ENCODE assay signal across 13 mouse cellular contexts in the genomic region with DNA sequence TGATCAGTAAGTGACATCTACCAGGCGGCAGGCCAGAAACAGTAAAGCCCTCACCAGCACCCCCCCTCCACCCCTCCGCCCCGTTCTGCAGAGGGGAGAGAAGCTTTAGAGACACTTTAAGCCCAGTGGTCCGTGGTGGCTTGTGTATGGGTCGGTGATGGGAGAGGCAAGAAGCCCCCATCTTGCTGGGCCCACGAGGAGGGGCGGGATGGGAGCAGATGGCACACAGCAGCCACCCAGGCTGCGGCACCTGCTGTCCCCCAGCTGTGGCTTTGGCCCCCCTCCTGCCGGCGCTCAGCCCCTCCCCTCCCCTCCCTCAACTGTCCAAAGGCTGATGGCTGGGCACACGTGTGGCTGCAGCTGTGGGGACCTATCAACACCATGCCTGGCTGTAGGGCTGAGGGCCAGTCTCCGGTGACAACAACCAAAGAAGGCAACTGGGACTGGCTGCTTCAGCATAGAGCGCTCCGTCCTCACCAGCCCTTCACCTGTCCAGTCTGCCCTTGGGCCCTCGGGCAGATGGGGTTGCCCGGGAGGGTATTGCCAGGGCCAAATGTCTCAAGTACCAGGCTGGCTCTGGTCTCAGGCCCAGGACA. TPM values are rescaled to one million over a fixed set of nuclear protein-coding genes. Genes with fewer than 3 reads are reported as not detected.
A peak's percentile ranks its signal among the peaks of the same experiment; 100 is the strongest.
DNase-seq lines count a peak whose midpoint lies in the region; ATAC-seq and TF ChIP-seq lines count a peak whose summit lies in the region.
"Had no signal": no experiment of that assay in that cellular context is flagged by ENCODE, and none has a peak within 500 bp of the region (broad histone marks: within the 10 kb centered on the region; RNA-seq: fewer than 3 reads in every experiment).

No protein-coding gene starts in this region.

- peak; percentile 54 for DNase-seq in liver, postnatal 0 days
- no peak for DNase-seq in liver, embryonic 11.5 days (ENCODE audit: low spot score)
- DNase-seq in gastrocnemius, adult 18-20 months (ENCODE audit: low spot score), result peak; percentile 88
- DNase-seq in hindbrain, embryonic 14.5 days (ENCODE audit: low spot score), result no peak
- DNase-seq in ovary, postnatal 14 days (ENCODE audit: low spot score), result no peak
- DNase-seq in left cerebral cortex, adult 2 months (ENCODE audit: extremely low spot score in 1 of 2, low spot score in 2 of 2), result no peak
- DNase-seq in layer of hippocampus, adult 18-20 months (ENCODE audit: low spot score in 2 of 2), result no peak
- DNase-seq: kidney, postnatal 10 days had no signal

- TF ChIP-seq EP300 in liver, postnatal 0 days (IDR thresholded peaks at IDR 0.05; ENCODE audit: low read depth), result no peak

- no peaks in the 10 kb centered on the region for H3K9me3 ChIP-seq in liver, postnatal 0 days (ENCODE audit: low read length)
- H3K9me3 ChIP-seq in liver, embryonic 11.5 days (ENCODE audit: control insufficient read depth, low read length), result no peaks in the 10 kb centered on the region
- no peaks in the 10 kb centered on the region for H3K9me3 ChIP-seq in hindbrain, embryonic 14.5 days (ENCODE audit: control insufficient read depth, low read length)
- H3K9me3 ChIP-seq in neural tube, embryonic 13.5 days, result no peaks in the 10 kb centered on the region
- H3K9me3 ChIP-seq: liver, embryonic 12.5 days; megakaryocyte, embryonic 14.5 days had no signal

- 76% methylated on average over 15 of the region's 16 CpGs for WGBS in liver, postnatal 0 days (ENCODE audit: insufficient replicate concordance)
- 83% methylated on average over 16 of the region's 16 CpGs for WGBS in liver, embryonic 11.5 days
- WGBS in hindbrain, embryonic 14.5 days, result 47% methylated on average over 15 of the region's 16 CpGs
- 53% methylated on average over 16 of the region's 16 CpGs for whole genome bisulfite sequencing in neural tube, embryonic 13.5 days

- H3K4me2 ChIP-seq in liver, postnatal 0 days (ENCODE audit: low read depth, low read length), result no peak overlapping the region
- no peak overlapping the region for H3K4me2 ChIP-seq in liver, embryonic 11.5 days
- no peak overlapping the region for H3K4me2 ChIP-seq in hindbrain, embryonic 14.5 days (replicated peaks)
- no peak overlapping the region for H3K4me2 ChIP-seq in neural tube, embryonic 13.5 days
- H3K4me2 ChIP-seq: liver, embryonic 12.5 days had no signal

- ATAC-seq in liver, postnatal 0 days, result peak; percentile 24; the same call in 1 of the 2 replicates
- ATAC-seq in liver, embryonic 11.5 days (replicated peaks; ENCODE audit: low FRiP score), result no peak
- ATAC-seq in hindbrain, embryonic 14.5 days (ENCODE audit: low FRiP score), result 0 out of 2 replicates have a peak, but pooled peaks have one; percentile 31
- peak; percentile 50 for ATAC-seq in neural tube, embryonic 13.5 days (ENCODE audit: low read depth)
- ATAC-seq: liver, embryonic 12.5 days had no signal

- intact Hi-C loops in left cerebral cortex, adult 2 months (cut with DNase I), result no loop called here

- H3K4me3 ChIP-seq in liver, postnatal 0 days (ENCODE audit: low read depth, low read length), result no peak overlapping the region
- H3K4me3 ChIP-seq in liver, embryonic 11.5 days (ENCODE audit: low read depth, low read length), result no peak overlapping the region
- no peak overlapping the region for H3K4me3 ChIP-seq in hindbrain, embryonic 14.5 days (replicated peaks; ENCODE audit: low read length)
- H3K4me3 ChIP-seq in neural tube, embryonic 13.5 days, result no peak overlapping the region
- H3K4me3 ChIP-seq in left cerebral cortex, adult 2 months, result no peak overlapping the region
- H3K4me3 ChIP-seq: liver, embryonic 12.5 days; megakaryocyte, embryonic 14.5 days had no signal

- H3K27ac ChIP-seq in liver, postnatal 0 days (ENCODE audit: low read depth), result no peak overlapping the region
- H3K27ac ChIP-seq in liver, embryonic 11.5 days (ENCODE audit: low read depth, low read length), result no peak overlapping the region
- no peak overlapping the region for H3K27ac ChIP-seq in hindbrain, embryonic 14.5 days
- H3K27ac ChIP-seq in neural tube, embryonic 13.5 days (replicated peaks), result 0 out of 2 replicates have a peak overlapping the region, but pooled peaks have one; percentile 9
- H3K27ac ChIP-seq in left cerebral cortex, adult 2 months, result no peak overlapping the region
- H3K27ac ChIP-seq: liver, embryonic 12.5 days had no signal

- TF ChIP-seq CTCF in liver, postnatal 0 days (IDR thresholded peaks at IDR 0.05; ENCODE audit: low read depth), result no peak
- no peak for TF ChIP-seq CTCF in left cerebral cortex, adult 2 months (IDR thresholded peaks at IDR 0.05)

- peaks cover 2% of the 10 kb centered on the region; the same call in 1 of the 2 replicates for H3K4me1 ChIP-seq in liver, postnatal 0 days (ENCODE audit: insufficient read depth)
- H3K4me1 ChIP-seq in liver, embryonic 11.5 days (replicated peaks; ENCODE audit: control insufficient read depth, insufficient read depth, low read length), result no peaks in the 10 kb centered on the region
- peaks cover 26% of the 10 kb centered on the region for H3K4me1 ChIP-seq in hindbrain, embryonic 14.5 days (replicated peaks; ENCODE audit: control insufficient read depth, insufficient read depth, low read length)
- H3K4me1 ChIP-seq in neural tube, embryonic 13.5 days (replicated peaks), result peaks cover 65% of the 10 kb centered on the region

- H3K36me3 ChIP-seq in liver, postnatal 0 days (replicated peaks; ENCODE audit: insufficient read depth, low read length), result peaks cover 9% of the 10 kb centered on the region
- H3K36me3 ChIP-seq in liver, embryonic 11.5 days (ENCODE audit: control insufficient read depth, insufficient read depth, low read length), result peaks cover 14% of the 10 kb centered on the region
- peaks cover 32% of the 10 kb centered on the region for H3K36me3 ChIP-seq in hindbrain, embryonic 14.5 days (replicated peaks; ENCODE audit: control insufficient read depth, insufficient read depth)
- peaks cover 42% of the 10 kb centered on the region for H3K36me3 ChIP-seq in neural tube, embryonic 13.5 days

- H3K9ac ChIP-seq in liver, postnatal 0 days (replicated peaks), result no peak overlapping the region
- no peak overlapping the region for H3K9ac ChIP-seq in liver, embryonic 11.5 days (ENCODE audit: low read depth, low read length)
- H3K9ac ChIP-seq in hindbrain, embryonic 14.5 days, result no peak overlapping the region
- H3K9ac ChIP-seq in neural tube, embryonic 13.5 days, result no peak overlapping the region
- H3K9ac ChIP-seq: liver, embryonic 12.5 days had no signal

- no peaks in the 10 kb centered on the region for H3K27me3 ChIP-seq in liver, postnatal 0 days (ENCODE audit: insufficient read depth, low read length)
- no peaks in the 10 kb centered on the region for H3K27me3 ChIP-seq in liver, embryonic 11.5 days (replicated peaks; ENCODE audit: control insufficient read depth, insufficient read depth, low read length)
- no peaks in the 10 kb centered on the region for H3K27me3 ChIP-seq in hindbrain, embryonic 14.5 days (ENCODE audit: control insufficient read depth, insufficient read depth, low read length)
- no peaks in the 10 kb centered on the region for H3K27me3 ChIP-seq in neural tube, embryonic 13.5 days
- H3K27me3 ChIP-seq: CH12.LX; liver, embryonic 12.5 days; megakaryocyte, embryonic 14.5 days had no signal

RNA-seq across cellular contexts. Expression of gene Pabpn1l, which starts 28.9 kb away (rescaled TPM):
- not detected in 2 replicates for polyA plus RNA-seq in liver, postnatal 0 days (2015; fragmentation: Nextera tagmentation; extraction: Ambion mirVana)
- not detected in 2 replicates for polyA plus RNA-seq in liver, embryonic 11.5 days (2014; fragmentation: Nextera tagmentation; extraction: Ambion mirVana)
- total RNA-seq in gastrocnemius, adult 18-20 months (2021), result not detected
- polyA plus RNA-seq in hindbrain, embryonic 14.5 days (2014; fragmentation: Nextera tagmentation; extraction: Ambion mirVana), result not detected in 2 replicates
- polyA plus RNA-seq in neural tube, embryonic 13.5 days (2015; fragmentation: Nextera tagmentation; extraction: Ambion mirVana), result not detected in 2 replicates
- not detected for total RNA-seq in left cerebral cortex, adult 2 months (2021)
- total RNA-seq in layer of hippocampus, adult 18-20 months (2021), result not detected
- total RNA-seq: CH12.LX had no signal
- polyA plus RNA-seq: gonadal fat pad, adult 2 months; liver, embryonic 12.5 days had no signal

RNA-seq across cellular contexts. Expression of gene Trappc2l, which starts 40.0 kb away (rescaled TPM):
- 29.3 and 30.7 TPM in 2 replicates for polyA plus RNA-seq in liver, postnatal 0 days (2015; fragmentation: Nextera tagmentation; extraction: Ambion mirVana)
- polyA plus RNA-seq in liver, embryonic 11.5 days (2014; fragmentation: Nextera tagmentation; extraction: Ambion mirVana), result 40.3 and 44.6 TPM in 2 replicates
- total RNA-seq in gastrocnemius, adult 18-20 months (2021), result 10 to 100 TPM; 39.9 to 46.1 TPM
- polyA plus RNA-seq in hindbrain, embryonic 14.5 days (2014; fragmentation: Nextera tagmentation; extraction: Ambion mirVana), result 118 and 130 TPM in 2 replicates
- polyA plus RNA-seq in neural tube, embryonic 13.5 days (2015; fragmentation: Nextera tagmentation; extraction: Ambion mirVana), result 84.7 and 101 TPM in 2 replicates
- 10 to 100 TPM; 69.8 to 80.3 TPM for total RNA-seq in left cerebral cortex, adult 2 months (2021)
- total RNA-seq in layer of hippocampus, adult 18-20 months (2021), result 10 to 100 TPM; 82.1 to 82.7 TPM

RNA-seq across cellular contexts. Expression of gene Galns, which starts 40.2 kb away (rescaled TPM):
- polyA plus RNA-seq in liver, postnatal 0 days (2015; fragmentation: Nextera tagmentation; extraction: Ambion mirVana), result 6.8 and 6.9 TPM in 2 replicates
- 6.5 and 6.6 TPM in 2 replicates for polyA plus RNA-seq in liver, embryonic 11.5 days (2014; fragmentation: Nextera tagmentation; extraction: Ambion mirVana)
- 1 to 10 TPM; 1.0 to 1.1 TPM for total RNA-seq in gastrocnemius, adult 18-20 months (2021)
- 5.8 and 6.0 TPM in 2 replicates for polyA plus RNA-seq in hindbrain, embryonic 14.5 days (2014; fragmentation: Nextera tagmentation; extraction: Ambion mirVana)
- 5.5 and 6.5 TPM in 2 replicates for polyA plus RNA-seq in neural tube, embryonic 13.5 days (2015; fragmentation: Nextera tagmentation; extraction: Ambion mirVana)
- total RNA-seq in left cerebral cortex, adult 2 months (2021), result 1 to 10 TPM; 8.1 to 8.3 TPM
- total RNA-seq in layer of hippocampus, adult 18-20 months (2021), result 10 to 100 TPM; 10.2 to 10.9 TPM

RNA-seq across cellular contexts. Expression of gene Cbfa2t3, which starts 47.5 kb away (rescaled TPM):
- polyA plus RNA-seq in liver, postnatal 0 days (2015; fragmentation: Nextera tagmentation; extraction: Ambion mirVana), result 2.1 and 2.4 TPM in 2 replicates
- 13.8 and 14.4 TPM in 2 replicates for polyA plus RNA-seq in liver, embryonic 11.5 days (2014; fragmentation: Nextera tagmentation; extraction: Ambion mirVana)
- 10 to 100 TPM; 16.1 to 25.9 TPM for total RNA-seq in gastrocnemius, adult 18-20 months (2021)
- 22.4 and 27.7 TPM in 2 replicates for polyA plus RNA-seq in hindbrain, embryonic 14.5 days (2014; fragmentation: Nextera tagmentation; extraction: Ambion mirVana)
- 21.2 and 22.2 TPM in 2 replicates for polyA plus RNA-seq in neural tube, embryonic 13.5 days (2015; fragmentation: Nextera tagmentation; extraction: Ambion mirVana)
- total RNA-seq in left cerebral cortex, adult 2 months (2021), result 10 to 100 TPM; 32.8 to 48.8 TPM
- total RNA-seq in layer of hippocampus, adult 18-20 months (2021), result 10 to 100 TPM; 46.3 to 52.5 TPM

Comparison
In these comparisons a context has a peak if more than half of its experiments do, and no peak if none do; other contexts are left out.
1. DNase-seq: peak in liver, postnatal 0 days (single experiment) and gastrocnemius, adult 18-20 months (single experiment); none in liver, embryonic 11.5 days (single experiment), hindbrain, embryonic 14.5 days (single experiment), ovary, postnatal 14 days (single experiment), left cerebral cortex, adult 2 months (0 of 2) and layer of hippocampus, adult 18-20 months (0 of 2).